Mouse (Mus musculus) CD4-positive naive resting alpha-beta T cell, adult 76 days (primary cell): Measurements from ENCODE around the gene Zgpat. TPM values are rescaled to one million over a fixed set of nuclear protein-coding genes. Genes with fewer than 3 reads are reported as not detected.

Source experiments
- total RNA-seq: library from RNA; stranded (reverse); gene quantifications from one replicate; pipeline ENCODE4 v1.2.4, GENCODE M21; 2023

The Zgpat gene
- 102 TPM for total RNA-seq

DNA sequence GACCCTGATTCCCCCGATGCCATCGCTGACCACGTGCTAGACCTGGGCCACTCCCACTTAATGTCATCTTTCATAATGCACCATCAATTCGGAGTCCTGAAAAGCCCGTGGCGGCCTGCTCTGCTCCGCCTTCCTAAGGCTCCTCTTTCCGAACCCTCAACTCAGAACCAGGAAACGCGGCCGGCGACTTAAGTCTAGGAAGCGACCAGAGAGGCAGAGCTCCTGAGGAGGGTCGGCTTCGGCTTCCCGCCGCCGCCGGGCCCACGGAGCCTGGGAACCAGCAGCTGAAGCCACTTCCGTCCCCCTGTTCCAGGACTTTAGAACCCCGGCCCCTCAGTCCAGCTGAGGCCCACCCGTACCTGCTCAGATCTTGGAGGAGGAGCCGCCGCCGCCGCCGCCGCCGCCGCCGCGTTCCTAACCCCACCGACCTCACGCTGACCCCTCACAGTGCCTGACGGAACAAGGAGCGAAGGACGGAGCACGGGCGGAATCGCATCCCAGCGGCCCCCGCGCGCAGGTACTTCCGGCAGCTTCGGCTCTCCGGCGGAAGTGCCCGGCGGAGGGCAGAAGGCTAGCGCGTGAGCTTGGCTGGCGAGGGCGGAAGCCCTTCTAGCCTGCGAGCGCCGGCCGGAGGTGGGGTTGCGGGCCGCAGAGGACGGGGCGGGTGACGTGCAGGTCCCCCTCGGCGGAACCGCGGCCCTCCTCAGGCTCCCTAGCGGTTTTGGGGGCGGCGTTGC, at the start of gene Zgpat, which contains the start of gene Arfrp1:
TSS of gene Zgpat (plus strand) at position 69 of the 737 bp plus-strand sequence.
TSS of gene Arfrp1 (minus strand) at position 545 of the 737 bp plus-strand sequence.

DNA sequence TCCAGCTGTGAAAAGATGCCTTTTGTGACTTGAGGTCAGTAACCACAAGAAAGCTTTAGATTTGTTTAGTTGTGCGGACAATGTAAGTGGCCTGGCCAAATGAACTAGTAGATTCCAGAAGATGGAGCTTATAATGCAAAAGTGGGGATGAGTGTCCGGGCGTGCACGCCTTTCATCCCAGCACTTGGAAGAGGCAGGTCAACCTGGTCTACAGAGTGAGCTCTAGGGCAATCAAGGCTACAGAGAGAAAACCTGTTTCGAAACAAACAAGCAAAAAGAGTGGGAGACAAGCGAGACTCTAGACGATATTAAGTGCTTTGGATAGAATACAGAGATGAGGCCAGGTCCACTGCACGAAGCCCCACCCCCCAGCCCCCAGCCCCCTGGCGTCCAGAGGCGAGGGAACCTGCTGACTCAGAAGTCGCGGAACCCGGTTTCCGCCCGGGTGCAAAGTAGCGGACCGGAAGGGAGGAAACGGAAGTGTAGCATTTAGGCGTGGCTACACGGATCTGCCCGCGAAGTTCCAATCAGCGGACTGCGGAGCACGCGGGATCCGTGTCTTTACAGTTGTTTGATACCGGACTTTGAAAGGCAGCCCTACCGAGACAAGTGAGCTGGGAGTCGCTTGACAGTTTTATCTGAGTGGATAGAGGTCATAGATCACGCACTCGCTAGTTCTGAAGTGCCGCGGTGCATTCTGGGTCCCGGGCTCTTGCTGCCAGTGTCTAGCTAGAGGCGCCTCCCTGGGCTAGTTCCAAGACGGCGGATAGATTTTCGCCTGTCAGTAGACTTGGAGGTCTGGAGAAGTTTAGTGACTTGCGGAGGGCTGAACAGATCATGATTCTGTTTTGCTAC, 45.3 kb upstream of the Zgpat start, which contains the start of gene Rtel1:
TSS of gene Rtel1 (plus strand) at position 492 of the 855 bp plus-strand sequence.

DNA sequence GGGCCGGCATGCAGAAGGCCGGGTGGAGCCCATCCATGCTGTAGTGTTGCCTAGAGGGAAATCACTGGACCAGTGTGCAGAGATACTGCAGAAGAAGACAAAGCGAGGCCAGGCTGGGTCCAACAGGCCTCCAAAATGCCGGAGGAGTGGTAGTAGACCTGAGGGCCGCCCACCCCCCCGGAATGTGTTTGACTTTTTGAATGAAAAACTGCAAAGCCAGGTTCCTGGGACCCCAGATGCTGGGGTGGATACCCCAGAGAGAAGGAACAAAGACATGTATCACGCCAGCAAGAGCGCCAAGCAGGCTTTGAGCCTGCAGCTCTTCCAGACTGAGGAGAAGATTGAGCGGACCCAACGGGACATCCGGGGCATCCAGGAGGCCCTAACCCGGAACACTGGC, 15.1 kb downstream of the Zgpat start, which contains the start of gene Lime1:
TSS of gene Lime1 (plus strand) at position 301 of the 400 bp plus-strand sequence.

Other genes starting within 250 kb of the Zgpat start
- not detected for gene Kcnq2, start 229.6 kb upstream of the Zgpat start, total RNA-seq
- not detected for gene Eef1a2, start 207.9 kb upstream of the Zgpat start, total RNA-seq
- gene Ppdpf, start 177.7 kb upstream of the Zgpat start, total RNA-seq, result 87.7 TPM
- gene Ptk6, start 162.1 kb upstream of the Zgpat start, total RNA-seq, result not detected
- 0.79 TPM for gene Srms, start 151.7 kb upstream of the Zgpat start, total RNA-seq
- not detected for gene Fndc11, start 144.9 kb upstream of the Zgpat start, total RNA-seq
- gene Helz2, start 122.9 kb upstream of the Zgpat start, total RNA-seq, result 138 TPM
- gene Gmeb2, start 76.9 kb upstream of the Zgpat start, total RNA-seq, result 53.9 TPM
- not detected for gene Stmn3, start 50.4 kb upstream of the Zgpat start, total RNA-seq
- 115 TPM for gene Rtel1, start 45.2 kb upstream of the Zgpat start, total RNA-seq
- 82.0 TPM for gene Arfrp1, start 476 bp downstream of the Zgpat start, total RNA-seq
- 214 TPM for gene Lime1, start 15.2 kb downstream of the Zgpat start, total RNA-seq
- 0.76 TPM for gene Zbtb46, start 94.5 kb downstream of the Zgpat start, total RNA-seq
- not detected for gene Abhd16b, start 128.3 kb downstream of the Zgpat start, total RNA-seq
- gene Tpd52l2, start 132.2 kb downstream of the Zgpat start, total RNA-seq, result 94.1 TPM
- gene Dnajc5, start 155.6 kb downstream of the Zgpat start, total RNA-seq, result 123 TPM
- gene Uckl1, start 220.0 kb downstream of the Zgpat start, total RNA-seq, result 108 TPM
- gene Prpf6, start 226.9 kb downstream of the Zgpat start, total RNA-seq, result 60.9 TPM
- 62.2 TPM for gene Zfp512b, start 227.9 kb downstream of the Zgpat start, total RNA-seq
- gene Samd10, start 234.3 kb downstream of the Zgpat start, total RNA-seq, result 10.6 TPM